Mouse (Mus musculus) ES-E14 (cell line): Measurements from ENCODE around the gene Ttll12.

Experiments used
- HCFC1 ChIP-seq: IDR thresholded peaks from 2 replicates; pipeline ENCODE4 v1.6.1; 2012; ENCODE audit warnings: low read length, inconsistent platforms, borderline replicate concordance; ENCODE audit not compliant: insufficient read depth
- MAFK ChIP-seq: IDR thresholded peaks from 2 replicates; pipeline ENCODE4 v1.6.1; 2014; ENCODE audit warnings: mild to moderate bottlenecking, low read depth, low read length, inconsistent platforms; ENCODE audit not compliant: insufficient read depth
- ZC3H11A ChIP-seq: IDR thresholded peaks from 2 replicates; pipeline ENCODE4 v1.6.1; 2012; ENCODE audit warnings: low read depth, mild to moderate bottlenecking, inconsistent platforms, low read length, borderline replicate concordance

GRCm38 (mm10) chr15:83568544-83568943 lies 26.4 kb downstream of the Ttll12 start:
- TF ChIP-seq HCFC1 (no peak), MAFK (no peak), ZC3H11A (no peak)
